In genomic region chr2:125765029-125765428, GRCm38 (mm10) we compare ENCODE assay signal across 11 mouse cellular contexts. TPM values are rescaled to one million over a fixed set of nuclear protein-coding genes. Genes with fewer than 3 reads are reported as not detected.
DNase-seq lines count a peak whose midpoint lies in the region; ATAC-seq and TF ChIP-seq lines count a peak whose summit lies in the region.
"Had no signal": no experiment of that assay in that cellular context is flagged by ENCODE, and none has a peak within 500 bp of the region (broad histone marks: within the 10 kb centered on the region; RNA-seq: fewer than 3 reads in every experiment).

No protein-coding gene starts in this region.

- H3K4me1 ChIP-seq in liver, embryonic 16.5 days (ENCODE audit: control insufficient read depth, low read depth, low read length) = no peaks in the 10 kb centered on the region
- no peaks in the 10 kb centered on the region for H3K4me1 ChIP-seq in liver, embryonic 12.5 days
- no peaks in the 10 kb centered on the region for H3K4me1 ChIP-seq in hindbrain, postnatal 0 days (ENCODE audit: insufficient read depth, low read length)
- H3K4me1 ChIP-seq: embryonic facial prominence, embryonic 10.5 days had no signal

- H3K4me3 ChIP-seq in liver, embryonic 16.5 days (ENCODE audit: low read depth, low read length) = no peak overlapping the region
- H3K4me3 ChIP-seq in liver, embryonic 12.5 days = no peak overlapping the region
- no peak overlapping the region for H3K4me3 ChIP-seq in hindbrain, postnatal 0 days (ENCODE audit: low read length)
- H3K4me3 ChIP-seq: embryonic facial prominence, embryonic 10.5 days had no signal

- peaks cover 9% of the 10 kb centered on the region for H3K36me3 ChIP-seq in liver, embryonic 16.5 days (ENCODE audit: control insufficient read depth, insufficient read depth)
- H3K36me3 ChIP-seq in liver, embryonic 12.5 days = peaks cover 71% of the 10 kb centered on the region
- H3K36me3 ChIP-seq in hindbrain, postnatal 0 days (ENCODE audit: insufficient read depth, low read length) = peaks cover 55% of the 10 kb centered on the region

- no peak for DNase-seq in frontal cortex, postnatal 25 days (ENCODE audit: low spot score in 2 of 2)
- DNase-seq in hindbrain, postnatal 0 days (ENCODE audit: low spot score) = peak; percentile 52
- DNase-seq in retina, postnatal 7 days (ENCODE audit: low read depth, low spot score) = peak; percentile 37
- DNase-seq in urinary bladder, adult 2 months (ENCODE audit: low spot score) = no peak
- DNase-seq in frontal cortex, adult 2 months (ENCODE audit: extremely low spot score in 1 of 2, low spot score in 1 of 2) = no peak
- DNase-seq: heart, adult 18-20 months; right cerebral cortex, postnatal 4 days had no signal

- WGBS in liver, embryonic 16.5 days (ENCODE audit: insufficient replicate concordance) = 75% methylated on average over 3 of the region's 3 CpGs
- 75% methylated on average over 3 of the region's 3 CpGs for WGBS in liver, embryonic 12.5 days (ENCODE audit: insufficient replicate concordance)
- 72% methylated on average over 3 of the region's 3 CpGs for WGBS in hindbrain, postnatal 0 days

- H3K9me3 ChIP-seq in liver, embryonic 16.5 days (replicated peaks; ENCODE audit: control insufficient read depth, low read length) = no peaks in the 10 kb centered on the region
- H3K9me3 ChIP-seq in liver, embryonic 12.5 days (replicated peaks) = no peaks in the 10 kb centered on the region
- H3K9me3 ChIP-seq in hindbrain, postnatal 0 days (ENCODE audit: low read length) = no peaks in the 10 kb centered on the region
- H3K9me3 ChIP-seq: embryonic facial prominence, embryonic 10.5 days had no signal

- H3K4me2 ChIP-seq in liver, embryonic 16.5 days (ENCODE audit: low read depth, low read length) = no peak overlapping the region
- H3K4me2 ChIP-seq in liver, embryonic 12.5 days = no peak overlapping the region
- H3K4me2 ChIP-seq in hindbrain, postnatal 0 days (ENCODE audit: low read depth, low read length) = no peak overlapping the region

- no peak overlapping the region for H3K27ac ChIP-seq in liver, embryonic 16.5 days (ENCODE audit: low read length)
- H3K27ac ChIP-seq in liver, embryonic 12.5 days = no peak overlapping the region
- H3K27ac ChIP-seq in hindbrain, postnatal 0 days = no peak overlapping the region
- H3K27ac ChIP-seq: embryonic facial prominence, embryonic 10.5 days had no signal

- H3K27me3 ChIP-seq in liver, embryonic 16.5 days (ENCODE audit: control insufficient read depth, insufficient read depth, low read depth, low read length) = no peaks in the 10 kb centered on the region
- no peaks in the 10 kb centered on the region for H3K27me3 ChIP-seq in liver, embryonic 12.5 days (replicated peaks)
- H3K27me3 ChIP-seq in hindbrain, postnatal 0 days (ENCODE audit: insufficient read depth, low read length) = no peaks in the 10 kb centered on the region

- peak; percentile 74 for TF ChIP-seq CTCF in hindbrain, postnatal 0 days (IDR thresholded peaks at IDR 0.05; ENCODE audit: low read depth)

- peak; percentile 65; the same call in 1 of the 2 replicates for ATAC-seq in frontal cortex, adult (ENCODE audit: low TSS enrichment)
- ATAC-seq in liver, embryonic 16.5 days (ENCODE audit: low read depth) = peak; percentile 48
- ATAC-seq in liver, embryonic 12.5 days = no peak
- ATAC-seq in hindbrain, postnatal 0 days = peak; percentile 84

- no peak overlapping the region for H3K9ac ChIP-seq in liver, embryonic 16.5 days (ENCODE audit: low read depth, low read length)
- H3K9ac ChIP-seq in liver, embryonic 12.5 days = no peak overlapping the region
- H3K9ac ChIP-seq in hindbrain, postnatal 0 days (replicated peaks; ENCODE audit: low read length) = no peak overlapping the region

RNA-seq across cellular contexts. Expression of gene Secisbp2l, which starts 17.6 kb away (rescaled TPM):
- 5.3 and 5.4 TPM in 2 replicates for polyA plus RNA-seq in liver, embryonic 16.5 days (2015; fragmentation: Nextera tagmentation; extraction: Ambion mirVana)
- polyA plus RNA-seq in liver, embryonic 12.5 days (2016; fragmentation: Nextera tagmentation; extraction: Ambion mirVana) = 6.6 and 8.0 TPM in 2 replicates
- total RNA-seq in hindbrain, postnatal 0 days (2014; rRNA removed) = 43.5 and 47.4 TPM in 2 replicates
- 26.6 and 27.8 TPM in 2 replicates for polyA plus RNA-seq in hindbrain, postnatal 0 days (2015; fragmentation: Nextera tagmentation; extraction: Ambion mirVana)
- polyA plus RNA-seq in urinary bladder, adult 2 months (2012; rRNA removed) = 13.5 and 21.9 TPM in 2 replicates
- polyA plus RNA-seq in frontal cortex, adult 2 months (2012; rRNA removed) = 34.3 and 36.8 TPM in 2 replicates

RNA-seq across cellular contexts. Expression of gene Shc4, which starts 41.1 kb away (rescaled TPM):
- polyA plus RNA-seq in liver, embryonic 16.5 days (2015; fragmentation: Nextera tagmentation; extraction: Ambion mirVana) = 0.64 and 0.77 TPM in 2 replicates
- 0.82 and 0.96 TPM in 2 replicates for polyA plus RNA-seq in liver, embryonic 12.5 days (2016; fragmentation: Nextera tagmentation; extraction: Ambion mirVana)
- 9.1 and 11.1 TPM in 2 replicates for total RNA-seq in hindbrain, postnatal 0 days (2014; rRNA removed)
- polyA plus RNA-seq in hindbrain, postnatal 0 days (2015; fragmentation: Nextera tagmentation; extraction: Ambion mirVana) = 3.9 and 4.5 TPM in 2 replicates
- polyA plus RNA-seq in urinary bladder, adult 2 months (2012; rRNA removed) = 0.32 and 0.53 TPM in 2 replicates
- polyA plus RNA-seq in frontal cortex, adult 2 months (2012; rRNA removed) = 4.8 and 5.0 TPM in 2 replicates

Comparison
In these comparisons a context has a peak if more than half of its experiments do, and no peak if none do; other contexts are left out.
1. DNase-seq: peak in hindbrain, postnatal 0 days (single experiment) and retina, postnatal 7 days (single experiment); none in frontal cortex, postnatal 25 days (0 of 2), urinary bladder, adult 2 months (single experiment) and frontal cortex, adult 2 months (0 of 2).